Mouse (Mus musculus): ENCODE measurements around the gene Wee2. TPM values are rescaled to one million over a fixed set of nuclear protein-coding genes. Genes with fewer than 3 reads are reported as not detected.

The Wee2 gene
- total and polyA plus RNA-seq, 3 experiments: not detected

DNA sequence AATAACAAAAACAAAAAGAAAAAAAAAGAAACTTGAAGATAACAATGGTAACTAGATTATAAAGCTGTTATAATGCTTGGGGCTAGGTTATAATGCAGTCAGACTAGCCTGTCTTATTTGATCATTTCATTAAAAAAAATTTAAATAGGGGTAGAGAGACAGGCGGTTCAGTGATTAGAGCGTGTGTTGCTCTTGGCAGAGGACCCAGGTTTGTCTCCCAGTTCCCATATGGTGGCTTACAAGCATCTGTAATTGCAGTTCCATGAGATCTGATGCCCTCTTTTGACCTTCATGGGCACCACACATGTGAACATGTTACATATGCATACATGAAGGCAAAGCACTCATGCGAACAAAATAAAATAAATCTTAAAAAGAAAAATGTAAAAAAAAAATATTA, 2.4 kb downstream of the Wee2 start:
- no peaks in the 10 kb centered on the region for H3K4me1 ChIP-seq (ENCODE audit: control insufficient read depth in 1 of 2, insufficient read depth in 2 of 2, low read length in 2 of 2)
- no peaks in the 10 kb centered on the region for H3K79me2 ChIP-seq (ENCODE audit: control insufficient read depth, insufficient read depth, low read length, poor library complexity)
- no peak overlapping the region for H3K27ac ChIP-seq (ENCODE audit: control insufficient read depth, low read depth, low read length)
- H3K9ac ChIP-seq (ENCODE audit: control insufficient read depth, low read depth, low read length, poor library complexity, severe bottlenecking): no peak overlapping the region
- no peaks in the 10 kb centered on the region for H3K9me3 ChIP-seq (replicated peaks; ENCODE audit: insufficient read depth, low read length)
- H3K4me3 ChIP-seq (ENCODE audit: control insufficient read depth in 1 of 2, insufficient read depth in 1 of 2, low read depth in 2 of 2, low read length in 2 of 2): no peak overlapping the region
- H3K27me3 ChIP-seq (ENCODE audit: control insufficient read depth in 1 of 2, insufficient read depth in 2 of 2, low read length in 2 of 2): peaks cover 8 to 19% of the 10 kb centered on the region in 2 experiments
- no peak for TF ChIP-seq MYB (IDR thresholded peaks at IDR 0.05; ENCODE audit: low read depth, low read length)
- no peak for TF ChIP-seq GATA1 (IDR thresholded peaks at IDR 0.05; ENCODE audit: low read depth, low read length)
- no peak for TF ChIP-seq MXI1 (IDR thresholded peaks at IDR 0.05; ENCODE audit: low read depth, low read length)
- no peak for TF ChIP-seq USF2 (IDR thresholded peaks at IDR 0.05; ENCODE audit: borderline replicate concordance in 1 of 2, insufficient read depth in 1 of 2, low read depth in 1 of 2, low read length in 2 of 2)
- DNase-seq (ENCODE audit: low read depth, low spot score): no peak
- H3K36me3 ChIP-seq (ENCODE audit: control insufficient read depth in 1 of 2, insufficient read depth in 2 of 2, low read length in 2 of 2): peaks cover 0 to 4% of the 10 kb centered on the region in 2 experiments; a peak in 1 of 4 replicates

DNA sequence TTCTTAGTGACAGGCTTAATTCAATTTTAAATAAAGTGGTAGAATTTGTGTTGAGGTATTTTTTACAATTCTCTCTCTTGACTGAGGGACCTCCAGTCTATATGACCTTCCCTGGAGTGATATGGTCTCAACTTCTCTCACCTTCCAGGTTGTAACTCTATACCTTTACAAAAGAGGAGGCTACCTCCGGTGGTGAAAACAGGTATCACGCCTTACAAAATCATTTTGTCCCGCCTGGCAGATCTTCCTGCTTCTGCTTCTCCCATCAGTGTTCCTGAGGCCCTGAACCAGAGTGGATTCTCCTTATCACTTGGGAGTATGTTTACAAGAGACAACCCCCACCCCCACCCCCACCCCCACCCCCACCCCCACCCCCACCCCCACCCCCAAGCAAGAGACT, 2.9 kb downstream of the Wee2 start:
- peak; percentile 22; the same call in 1 of the 2 replicates for TF ChIP-seq SMC3 (IDR thresholded peaks at IDR 0.05; ENCODE audit: low read depth, low read length)
- TF ChIP-seq RAD21 (IDR thresholded peaks at IDR 0.05; ENCODE audit: low read depth, low read length): peak; percentile 11
- TF ChIP-seq CTCF (IDR thresholded peaks at IDR 0.05 in 2 of 3, conservative IDR thresholded peaks at IDR 0.05 in 1 of 3; ENCODE audit: control insufficient read depth in 1 of 3, insufficient read depth in 1 of 3, low read depth in 2 of 3, low read length in 3 of 3, poor library complexity in 1 of 3, severe bottlenecking in 1 of 3): peak in 2 of 3 experiments; percentile 34 to 37; a peak in 4 of 6 replicates
- no peak for TF ChIP-seq UBTF (IDR thresholded peaks at IDR 0.05; ENCODE audit: borderline replicate concordance, insufficient read depth, low read depth, low read length)
- H3K4me1 ChIP-seq (ENCODE audit: control insufficient read depth in 1 of 2, insufficient read depth in 2 of 2, low read length in 2 of 2): no peaks in the 10 kb centered on the region
- H3K27ac ChIP-seq (ENCODE audit: control insufficient read depth, low read depth, low read length): no peak overlapping the region
- no peaks in the 10 kb centered on the region for H3K9me3 ChIP-seq (replicated peaks; ENCODE audit: insufficient read depth, low read length)
- no peak overlapping the region for H3K9ac ChIP-seq (ENCODE audit: control insufficient read depth, low read depth, low read length, poor library complexity, severe bottlenecking)
- DNase-seq (ENCODE audit: low read depth, low spot score): peak; percentile 32
- no peak overlapping the region for H3K4me3 ChIP-seq (ENCODE audit: control insufficient read depth in 1 of 2, insufficient read depth in 1 of 2, low read depth in 2 of 2, low read length in 2 of 2)
- peaks cover 8 to 23% of the 10 kb centered on the region in 2 experiments for H3K27me3 ChIP-seq (ENCODE audit: control insufficient read depth in 1 of 2, insufficient read depth in 2 of 2, low read length in 2 of 2)
- H3K79me2 ChIP-seq (ENCODE audit: control insufficient read depth, insufficient read depth, low read length, poor library complexity): no peaks in the 10 kb centered on the region
- H3K36me3 ChIP-seq (ENCODE audit: control insufficient read depth in 1 of 2, insufficient read depth in 2 of 2, low read length in 2 of 2): no peaks in the 10 kb centered on the region

GRCm38 (mm10) chr6:40443281-40443928, 4.5 kb downstream of the Wee2 start:
- no peaks in the 10 kb centered on the region for H3K79me2 ChIP-seq (ENCODE audit: control insufficient read depth, insufficient read depth, low read length, poor library complexity)
- TF ChIP-seq SMC3 (IDR thresholded peaks at IDR 0.05; ENCODE audit: low read depth, low read length): no peak
- TF ChIP-seq MXI1 (IDR thresholded peaks at IDR 0.05; ENCODE audit: low read depth, low read length): no peak
- TF ChIP-seq CHD2 (IDR thresholded peaks at IDR 0.05; ENCODE audit: low read length): no peak
- TF ChIP-seq USF2 (IDR thresholded peaks at IDR 0.05; ENCODE audit: borderline replicate concordance in 1 of 2, insufficient read depth in 1 of 2, low read depth in 1 of 2, low read length in 2 of 2): no peak
- no peak for TF ChIP-seq SIN3A (IDR thresholded peaks at IDR 0.05; ENCODE audit: low read length)
- TF ChIP-seq ELF1 (IDR thresholded peaks at IDR 0.05; ENCODE audit: low read depth, low read length): no peak
- no peak for TF ChIP-seq ZKSCAN1 (IDR thresholded peaks at IDR 0.05; ENCODE audit: low read depth, low read length)
- TF ChIP-seq EP300 (IDR thresholded peaks at IDR 0.05; ENCODE audit: low read depth in 1 of 2, low read length in 2 of 2): no peak
- no peaks in the 10 kb centered on the region for H3K9me3 ChIP-seq (replicated peaks; ENCODE audit: insufficient read depth, low read length)
- DNase-seq (ENCODE audit: low read depth, low spot score): no peak
- H3K36me3 ChIP-seq (ENCODE audit: control insufficient read depth in 1 of 2, insufficient read depth in 2 of 2, low read length in 2 of 2): no peaks in the 10 kb centered on the region
- peaks cover 8 to 23% of the 10 kb centered on the region in 2 experiments for H3K27me3 ChIP-seq (ENCODE audit: control insufficient read depth in 1 of 2, insufficient read depth in 2 of 2, low read length in 2 of 2)
- H3K9ac ChIP-seq (ENCODE audit: control insufficient read depth, low read depth, low read length, poor library complexity, severe bottlenecking): no peak overlapping the region
- H3K4me3 ChIP-seq (ENCODE audit: control insufficient read depth in 1 of 2, insufficient read depth in 1 of 2, low read depth in 2 of 2, low read length in 2 of 2): no peak overlapping the region
- H3K27ac ChIP-seq (ENCODE audit: control insufficient read depth, low read depth, low read length): no peak overlapping the region
- no peaks in the 10 kb centered on the region for H3K4me1 ChIP-seq (ENCODE audit: control insufficient read depth in 1 of 2, insufficient read depth in 2 of 2, low read length in 2 of 2)
